In the genomic region with DNA sequence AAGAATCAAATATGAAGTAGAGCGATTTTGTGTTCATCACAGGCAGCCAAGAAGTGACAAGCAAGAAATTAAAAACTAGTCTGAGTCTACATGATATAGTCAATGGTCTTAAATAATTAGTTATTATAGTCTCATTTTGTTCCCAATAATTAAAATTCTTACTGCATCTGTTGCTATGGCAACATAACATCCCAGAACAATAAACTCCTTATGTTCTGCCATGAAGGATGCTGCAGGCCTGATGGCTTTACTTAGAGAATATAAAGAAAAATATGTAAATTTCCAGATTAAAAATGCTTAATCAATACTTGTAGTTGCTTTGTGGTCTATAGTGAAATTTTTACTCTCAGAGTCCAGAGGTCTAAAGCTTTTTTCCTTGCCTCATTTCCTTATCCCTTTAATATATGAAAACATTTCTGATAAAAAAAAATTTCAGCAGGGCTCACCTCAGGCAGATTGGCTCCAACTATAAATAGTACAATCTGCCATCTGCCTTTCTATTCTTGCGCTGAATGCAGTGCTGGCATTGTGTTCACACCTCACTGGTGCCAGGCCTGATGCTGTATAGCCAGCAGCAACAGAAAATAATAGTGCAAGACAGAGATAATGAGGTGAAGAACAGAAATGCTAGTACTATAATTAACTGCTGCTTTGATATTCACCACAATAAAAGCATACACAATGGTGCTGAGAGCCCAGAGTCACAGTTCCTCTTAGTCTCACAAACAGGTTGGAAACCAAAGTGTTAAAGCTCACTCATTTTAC, we compare ENCODE assay signal across 9 mouse cellular contexts.
DNase-seq lines count a peak whose midpoint lies in the region; ATAC-seq and TF ChIP-seq lines count a peak whose summit lies in the region.
"Had no signal": no experiment of that assay in that cellular context is flagged by ENCODE, and none has a peak within 500 bp of the region (broad histone marks: within the 10 kb centered on the region; RNA-seq: fewer than 3 reads in every experiment).

No protein-coding gene starts in this region.

- H3K4me2 ChIP-seq in intestine, postnatal 0 days (replicated peaks; ENCODE audit: low read depth): no peak overlapping the region
- H3K4me2 ChIP-seq: lung, embryonic 14.5 days had no signal

- no peak for ATAC-seq in intestine, postnatal 0 days

- intact Hi-C loops in heart, postnatal 25 days (cut with DNase I): loop anchor here (5.0 kb wide), 1 partner anchor 158 kb away; no protein-coding TSS in a partner anchor
- intact Hi-C loops in left cerebral cortex, postnatal 36 days (cut with DNase I): loop anchor here (2.0 to 10.0 kb wide), 2 partner anchors 44 to 120 kb away; no protein-coding TSS in a partner anchor

- no peaks in the 10 kb centered on the region for H3K36me3 ChIP-seq in forebrain, embryonic 10.5 days (replicated peaks)
- no peaks in the 10 kb centered on the region for H3K36me3 ChIP-seq in intestine, postnatal 0 days (ENCODE audit: control insufficient read depth, insufficient read depth)

- no peak overlapping the region for H3K4me3 ChIP-seq in forebrain, embryonic 10.5 days
- no peak overlapping the region for H3K4me3 ChIP-seq in intestine, postnatal 0 days (ENCODE audit: low read depth, low read length)

- peaks cover 30% of the 10 kb centered on the region for H3K4me1 ChIP-seq in forebrain, embryonic 10.5 days
- no peaks in the 10 kb centered on the region for H3K4me1 ChIP-seq in intestine, postnatal 0 days (replicated peaks; ENCODE audit: control insufficient read depth, insufficient read depth, low read length)

- H3K9me3 ChIP-seq in forebrain, embryonic 10.5 days: no peaks in the 10 kb centered on the region
- H3K9me3 ChIP-seq in intestine, postnatal 0 days (ENCODE audit: control insufficient read depth): no peaks in the 10 kb centered on the region

- TF ChIP-seq CTCF in intestine, postnatal 0 days (IDR thresholded peaks at IDR 0.05; ENCODE audit: low read depth): no peak

- no peak overlapping the region for H3K9ac ChIP-seq in intestine, postnatal 0 days (ENCODE audit: low read depth, low read length)
- H3K9ac ChIP-seq: lung, embryonic 14.5 days had no signal

- WGBS in forebrain, embryonic 10.5 days: 64% methylated on average over 2 of the region's 2 CpGs
- 86% methylated on average over 2 of the region's 2 CpGs for WGBS in intestine, postnatal 0 days

- peak overlapping the region; percentile 63 for H3K27ac ChIP-seq in forebrain, embryonic 10.5 days
- no peak overlapping the region for H3K27ac ChIP-seq in intestine, postnatal 0 days (ENCODE audit: low read depth, low read length)

- H3K27me3 ChIP-seq in forebrain, embryonic 10.5 days (ENCODE audit: poor library complexity, severe bottlenecking): no peaks in the 10 kb centered on the region
- H3K27me3 ChIP-seq in intestine, postnatal 0 days (replicated peaks; ENCODE audit: control insufficient read depth, insufficient read depth, low read length): no peaks in the 10 kb centered on the region

- peak; percentile 24 for DNase-seq in A20 (ENCODE audit: low read depth, low spot score)
- DNase-seq in forebrain, embryonic 10.5 days (ENCODE audit: extremely low spot score, low spot score): no peak
- peak; percentile 2 for DNase-seq in heart, postnatal 25 days (ENCODE audit: low spot score)
- DNase-seq in left cerebral cortex, postnatal 36 days (ENCODE audit: low spot score in 2 of 2): peak; percentile 39 to 46
- no peak for DNase-seq in adrenal gland, postnatal 36 days
- DNase-seq in embryo, embryonic 11 days: no peak
- DNase-seq in urinary bladder, adult 2 months (ENCODE audit: low spot score): no peak
- DNase-seq: lung, embryonic 14.5 days had no signal

Comparison
In these comparisons a context has a peak if more than half of its experiments do, and no peak if none do; other contexts are left out.
1. DNase-seq: peak in A20 (single experiment), heart, postnatal 25 days (single experiment) and left cerebral cortex, postnatal 36 days (2 of 2); none in forebrain, embryonic 10.5 days (single experiment), adrenal gland, postnatal 36 days (0 of 2), embryo, embryonic 11 days (single experiment) and urinary bladder, adult 2 months (single experiment).